Mouse (Mus musculus): ENCODE measurements around the gene Rbp7. TPM values are rescaled to one million over a fixed set of nuclear protein-coding genes. Genes with fewer than 3 reads are reported as not detected.
A peak's percentile ranks its signal among the peaks of the same experiment; 100 is the strongest.
"Not testable (repeated sequence)": the region's sequence is repeated elsewhere in the genome, so short reads cannot be mapped to it uniquely, and the experiment has no call there.

The Rbp7 gene
- total and polyA plus RNA-seq, 2 experiments from 2014 or later: not detected

GRCm38 (mm10) chr4:149458526-149458925 lies 3.7 kb upstream of the Rbp7 start:
- no peaks in the 10 kb centered on the region for H3K27me3 ChIP-seq (ENCODE audit: insufficient read depth, low read length)
- ATAC-seq (no peak), DNase-seq (ENCODE audit: low spot score) (no peak)
- 57% methylated on average over 5 of the region's 5 CpGs for WGBS
- H3K27ac ChIP-seq: no peak overlapping the region
- no peaks in the 10 kb centered on the region for H3K9me3 ChIP-seq (ENCODE audit: low read length)
- H3K36me3 ChIP-seq (ENCODE audit: insufficient read depth, low read length): no peaks in the 10 kb centered on the region
- no peak overlapping the region for H3K9ac ChIP-seq (replicated peaks; ENCODE audit: low read length)
- TF ChIP-seq CTCF (IDR thresholded peaks at IDR 0.05; ENCODE audit: low read depth): no peak
- no peak overlapping the region for H3K4me2 ChIP-seq (ENCODE audit: low read depth, low read length)
- H3K4me3 ChIP-seq (ENCODE audit: low read length): no peak overlapping the region
- no peaks in the 10 kb centered on the region for H3K4me1 ChIP-seq (ENCODE audit: insufficient read depth, low read length)

- no peak overlapping the region for H3K27ac ChIP-seq
- no peaks in the 10 kb centered on the region for H3K4me1 ChIP-seq (ENCODE audit: insufficient read depth, low read length)
- H3K4me2 ChIP-seq (ENCODE audit: low read depth, low read length): no peak overlapping the region
- ATAC-seq (no peak), DNase-seq (ENCODE audit: low spot score) (no peak)
- H3K36me3 ChIP-seq (ENCODE audit: insufficient read depth, low read length): no peaks in the 10 kb centered on the region
- no peak for TF ChIP-seq CTCF (IDR thresholded peaks at IDR 0.05; ENCODE audit: low read depth)
- 63% methylated on average over 6 of the region's 6 CpGs for WGBS
- H3K4me3 ChIP-seq (ENCODE audit: low read length): no peak overlapping the region
- no peaks in the 10 kb centered on the region for H3K9me3 ChIP-seq (ENCODE audit: low read length)
- H3K27me3 ChIP-seq (ENCODE audit: insufficient read depth, low read length): no peaks in the 10 kb centered on the region
- no peak overlapping the region for H3K9ac ChIP-seq (replicated peaks; ENCODE audit: low read length)
These were observed 3.2 kb upstream of the Rbp7 start for GRCm38 (mm10) chr4:149457831-149458430.

- 89% methylated on average over 25 of the region's 27 CpGs for WGBS
- not testable (repeated sequence) for DNase-seq (ENCODE audit: low spot score); H3K4me1 ChIP-seq (ENCODE audit: insufficient read depth, low read length)
These were observed 2.4 kb upstream of the Rbp7 start for GRCm38 (mm10) chr4:149457163-149457562.

GRCm38 (mm10) chr4:149454263-149454662 lies 515 bp downstream of the Rbp7 start:
- Histone ChIP-seq H3K4me3 (ENCODE audit: low read length) (no peak overlapping the region), H3K27ac (no peak overlapping the region), H3K36me3 (ENCODE audit: insufficient read depth, low read length) (no peaks in the 10 kb centered on the region), H3K9me3 (ENCODE audit: low read length) (no peaks in the 10 kb centered on the region), H3K4me2 (ENCODE audit: low read depth, low read length) (no peak overlapping the region), H3K9ac (replicated peaks; ENCODE audit: low read length) (no peak overlapping the region), H3K4me1 (ENCODE audit: insufficient read depth, low read length) (no peaks in the 10 kb centered on the region), H3K27me3 (ENCODE audit: insufficient read depth, low read length) (no peaks in the 10 kb centered on the region)
- ATAC-seq (no peak), DNase-seq (ENCODE audit: low spot score) (no peak)
- 74% methylated on average over 17 of the region's 17 CpGs for WGBS
- no peak for TF ChIP-seq CTCF (IDR thresholded peaks at IDR 0.05; ENCODE audit: low read depth)

More at GRCm38 (mm10) chr4:149457163-149457562, 2.4 kb upstream of the Rbp7 start:
- H3K27ac ChIP-seq; H3K36me3 ChIP-seq (ENCODE audit: insufficient read depth, low read length); ATAC-seq; H3K9me3 ChIP-seq (ENCODE audit: low read length); H3K4me3 ChIP-seq (ENCODE audit: low read length); H3K4me2 ChIP-seq (ENCODE audit: low read depth, low read length); H3K9ac ChIP-seq (replicated peaks; ENCODE audit: low read length); H3K27me3 ChIP-seq (ENCODE audit: insufficient read depth, low read length): not testable (repeated sequence)

- Histone ChIP-seq H3K4me1 (ENCODE audit: insufficient read depth, low read length) (no peaks in the 10 kb centered on the region), H3K27ac (no peak overlapping the region), H3K4me3 (ENCODE audit: low read length) (no peak overlapping the region), H3K9me3 (ENCODE audit: low read length) (no peaks in the 10 kb centered on the region), H3K9ac (replicated peaks; ENCODE audit: low read length) (no peak overlapping the region), H3K4me2 (ENCODE audit: low read depth, low read length) (no peak overlapping the region), H3K27me3 (ENCODE audit: insufficient read depth, low read length) (no peaks in the 10 kb centered on the region), H3K36me3 (ENCODE audit: insufficient read depth, low read length) (no peaks in the 10 kb centered on the region)
- WGBS: 85% methylated on average over 4 of the region's 4 CpGs
- peak; percentile 56 for TF ChIP-seq CTCF (IDR thresholded peaks at IDR 0.05; ENCODE audit: low read depth)
- ATAC-seq: no peak
- DNase-seq (ENCODE audit: low spot score): peak; percentile 32
These were observed 1.1 kb downstream of the Rbp7 start for GRCm38 (mm10) chr4:149453656-149454055.

GRCm38 (mm10) chr4:149450636-149451035 lies 4.1 kb downstream of the Rbp7 start:
- DNase-seq (ENCODE audit: low spot score): no peak
- Histone ChIP-seq H3K27me3 (ENCODE audit: insufficient read depth, low read length) (no peaks in the 10 kb centered on the region), H3K9ac (replicated peaks; ENCODE audit: low read length) (no peak overlapping the region), H3K36me3 (ENCODE audit: insufficient read depth, low read length) (no peaks in the 10 kb centered on the region), H3K4me1 (ENCODE audit: insufficient read depth, low read length) (peaks cover 8% of the 10 kb centered on the region; the same call in 1 of the 2 replicates), H3K4me3 (ENCODE audit: low read length) (no peak overlapping the region), H3K4me2 (ENCODE audit: low read depth, low read length) (no peak overlapping the region), H3K9me3 (ENCODE audit: low read length) (no peaks in the 10 kb centered on the region), H3K27ac (no peak overlapping the region)
- ATAC-seq: no peak
- WGBS: 86% methylated on average over 3 of the region's 3 CpGs
- TF ChIP-seq CTCF (IDR thresholded peaks at IDR 0.05; ENCODE audit: low read depth): no peak

- Histone ChIP-seq H3K9me3 (ENCODE audit: low read length) (no peaks in the 10 kb centered on the region), H3K9ac (replicated peaks; ENCODE audit: low read length) (no peak overlapping the region), H3K4me2 (ENCODE audit: low read depth, low read length) (no peak overlapping the region), H3K36me3 (ENCODE audit: insufficient read depth, low read length) (no peaks in the 10 kb centered on the region), H3K4me1 (ENCODE audit: insufficient read depth, low read length) (peaks cover 10% of the 10 kb centered on the region; the same call in 1 of the 2 replicates), H3K27ac (peak overlapping the region; percentile 87), H3K27me3 (ENCODE audit: insufficient read depth, low read length) (no peaks in the 10 kb centered on the region), H3K4me3 (ENCODE audit: low read length) (no peak overlapping the region)
- no peak for TF ChIP-seq CTCF (IDR thresholded peaks at IDR 0.05; ENCODE audit: low read depth)
- ATAC-seq (no peak), DNase-seq (ENCODE audit: low spot score) (no peak)
- WGBS: 44% methylated on average over 1 of the region's 1 CpGs
These were observed 8.5 kb downstream of the Rbp7 start for GRCm38 (mm10) chr4:149446309-149446708.
